In the genomic region with DNA sequence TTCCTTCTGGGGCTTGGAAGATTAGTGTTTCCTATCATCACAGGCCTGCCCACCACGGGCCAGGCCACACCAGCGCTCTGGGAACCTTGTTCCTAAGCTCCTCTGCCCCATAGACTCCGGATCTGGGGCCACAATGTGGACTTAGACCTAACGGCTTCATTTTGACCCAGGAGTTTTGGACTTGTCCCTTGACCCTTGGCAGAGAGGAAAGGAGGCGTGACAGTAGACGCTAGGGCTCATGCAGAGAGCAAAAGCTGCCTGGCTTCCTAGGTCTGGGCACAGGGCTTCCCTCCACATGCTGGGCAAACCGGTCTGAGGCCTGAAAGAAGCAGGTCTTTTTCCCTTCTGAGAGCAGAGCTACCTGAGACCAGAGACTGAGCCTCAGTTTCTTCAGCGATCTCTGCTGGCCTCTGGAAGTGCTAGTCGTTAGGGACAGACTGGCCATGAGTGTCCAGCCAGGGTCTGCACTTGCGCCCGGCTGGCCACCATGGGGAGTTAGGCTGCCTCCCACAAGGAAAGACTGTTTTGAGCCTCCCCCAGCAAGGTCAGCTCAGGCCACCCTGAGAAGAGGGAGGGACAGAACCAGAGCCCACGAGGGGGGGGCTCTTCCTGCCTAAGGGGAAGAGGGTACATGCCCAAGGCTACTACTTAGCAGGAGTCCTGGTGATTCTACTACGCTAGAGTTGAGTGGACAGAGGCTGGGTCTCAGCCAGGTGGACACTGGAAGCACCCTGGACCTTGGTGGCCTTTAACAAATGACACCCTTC, we compare ENCODE assay signal across 8 mouse cellular contexts. TPM values are rescaled to one million over a fixed set of nuclear protein-coding genes. Genes with fewer than 3 reads are reported as not detected.
DNase-seq lines count a peak whose midpoint lies in the region; ATAC-seq and TF ChIP-seq lines count a peak whose summit lies in the region.

No protein-coding gene starts in this region.

- no peaks in the 10 kb centered on the region for H3K9me3 ChIP-seq in kidney, postnatal 0 days (replicated peaks; ENCODE audit: low read length)

- ATAC-seq in kidney, postnatal 0 days (replicated peaks; ENCODE audit: low FRiP score, low read depth) = no peak
- no peak for ATAC-seq in CD4-positive, CD25-positive, alpha-beta regulatory T cell, adult 4 months

- TF ChIP-seq CTCF in kidney, postnatal 0 days (IDR thresholded peaks at IDR 0.05; ENCODE audit: low read depth) = no peak

- H3K4me3 ChIP-seq in brown adipose tissue, adult 24 weeks (ENCODE audit: insufficient read depth, low read depth, low read length) = no peak overlapping the region
- H3K4me3 ChIP-seq in kidney, postnatal 0 days (replicated peaks; ENCODE audit: low read depth, low read length) = no peak overlapping the region

- peaks cover 45% of the 10 kb centered on the region for H3K36me3 ChIP-seq in kidney, postnatal 0 days (ENCODE audit: insufficient read depth, low read length)

- no peak overlapping the region for H3K9ac ChIP-seq in kidney, postnatal 0 days (ENCODE audit: low read depth, low read length)

- WGBS in kidney, postnatal 0 days = 37% methylated on average over 13 of the region's 13 CpGs

- peak; percentile 81 for DNase-seq in adrenal gland, adult 2 months
- no peak for DNase-seq in adrenal gland, adult 18-20 months (ENCODE audit: low spot score in 2 of 2)
- peak; percentile 36 to 43 for DNase-seq in layer of hippocampus, postnatal 10 days (ENCODE audit: low spot score in 2 of 2)
- no peak for DNase-seq in layer of hippocampus, postnatal 36 days
- peak; percentile 69 for DNase-seq in kidney, postnatal 0 days (ENCODE audit: low spot score)
- no peak for DNase-seq in thymus, postnatal 36 days

- peaks cover 53% of the 10 kb centered on the region for H3K4me1 ChIP-seq in brown adipose tissue, adult 24 weeks (ENCODE audit: control insufficient read depth, insufficient read depth, insufficient read length, low read length)
- peaks cover 47% of the 10 kb centered on the region for H3K4me1 ChIP-seq in kidney, postnatal 0 days (replicated peaks; ENCODE audit: insufficient read depth, low read length)

- H3K27me3 ChIP-seq in kidney, postnatal 0 days (ENCODE audit: insufficient read depth, low read length) = no peaks in the 10 kb centered on the region

- H3K27ac ChIP-seq in brown adipose tissue, adult 24 weeks (replicated peaks; ENCODE audit: low read depth, low read length) = peak overlapping the region; percentile 73
- peak overlapping the region; percentile 38 for H3K27ac ChIP-seq in kidney, postnatal 0 days

- H3K4me2 ChIP-seq in kidney, postnatal 0 days (ENCODE audit: low read length) = no peak overlapping the region

RNA-seq across cellular contexts. Expression of a gene that starts 29.0 kb away (rescaled TPM):
- 10 to 100 TPM; 37.2 to 48.9 TPM for total RNA-seq in adrenal gland, adult 2 months (2021)
- polyA plus RNA-seq in adrenal gland, adult 2 months (2012; rRNA removed) = 6.3 and 8.5 TPM in 2 replicates
- total RNA-seq in adrenal gland, adult 18-20 months (2021) = 100 to 1,000 TPM in 1 of 2 experiments, 10 to 100 TPM in 1; 30.9 to 107 TPM
- total RNA-seq in layer of hippocampus, postnatal 10 days (2021) = 1 to 10 TPM; 2.3 to 2.9 TPM
- 1 to 10 TPM; 3.9 to 4.9 TPM for total RNA-seq in layer of hippocampus, postnatal 36 days (2021)
- 53.5 and 108 TPM in 2 replicates for polyA plus RNA-seq in brown adipose tissue, adult 24 weeks (2012; ENCODE audit: insufficient read depth, insufficient read length, missing spikeins)
- polyA plus RNA-seq in kidney, postnatal 0 days (2015; fragmentation: Nextera tagmentation; extraction: Ambion mirVana) = 10.9 and 12.0 TPM in 2 replicates
- polyA plus RNA-seq in CD4-positive, CD25-positive, alpha-beta regulatory T cell, adult 4 months (2017; shearing (Covaris generic)) = under 1 TPM in 1 of 2 experiments, not detected in 1; 0.20 TPM

Comparison
In these comparisons a context has a peak if more than half of its experiments do, and no peak if none do; other contexts are left out.
1. DNase-seq: peak in adrenal gland, adult 2 months (single experiment), layer of hippocampus, postnatal 10 days (2 of 2) and kidney, postnatal 0 days (single experiment); none in adrenal gland, adult 18-20 months (0 of 2), layer of hippocampus, postnatal 36 days (0 of 2) and thymus, postnatal 36 days (0 of 2).
2. RNA of a gene that starts 29.0 kb away (total RNA-seq): 30.9 to 107 TPM in adrenal gland, adult 18-20 months and 37.2 to 48.9 TPM in adrenal gland, adult 2 months; 3.9 to 4.9 TPM in layer of hippocampus, postnatal 36 days and 2.3 to 2.9 TPM in layer of hippocampus, postnatal 10 days; every median in the first group is over 4 times any median in the second.